Mouse (Mus musculus) layer of hippocampus, adult 9-11 months (tissue): ENCODE measurements around the gene Lrrc66.
"Not testable (repeated sequence)": the region's sequence is repeated elsewhere in the genome, so short reads cannot be mapped to it uniquely, and the experiment has no call there.

Experiments
- DNase-seq: peaks from one replicate; pipeline ENCODE4 v3.0.0; 2022

Gene Lrrc66

GRCm38 (mm10) chr5:73611071-73611470 lies 21.3 kb downstream of the Lrrc66 start:
- DNase-seq: no peak

GRCm38 (mm10) chr5:73604964-73605363 lies 27.4 kb downstream of the Lrrc66 start:
- DNase-seq: peak; percentile 13

- DNase-seq: no peak
These were observed 27.8 kb downstream of the Lrrc66 start for GRCm38 (mm10) chr5:73604542-73604941.

GRCm38 (mm10) chr5:73602865-73603264 lies 29.5 kb downstream of the Lrrc66 start:
- DNase-seq: no peak

- DNase-seq: peak; percentile 51
These were observed 31.0 kb downstream of the Lrrc66 start for GRCm38 (mm10) chr5:73601361-73601763.

GRCm38 (mm10) chr5:73599991-73600390 lies 32.3 kb downstream of the Lrrc66 start:
- no peak for DNase-seq

- DNase-seq: no peak
These were observed 33.2 kb downstream of the Lrrc66 start for GRCm38 (mm10) chr5:73598943-73599695.

GRCm38 (mm10) chr5:73587119-73587518 lies 45.2 kb downstream of the Lrrc66 start:
- no peak for DNase-seq

- no peak for DNase-seq
These were observed 45.7 kb downstream of the Lrrc66 start for GRCm38 (mm10) chr5:73586597-73586996.

- DNase-seq: peak; percentile 45
These were observed 46.9 kb downstream of the Lrrc66 start for GRCm38 (mm10) chr5:73585212-73586115.

- DNase-seq: not testable (repeated sequence)
These were observed 48.3 kb downstream of the Lrrc66 start for GRCm38 (mm10) chr5:73584011-73584410.

GRCm38 (mm10) chr5:73578131-73578530 lies 54.2 kb downstream of the Lrrc66 start:
- no peak for DNase-seq

GRCm38 (mm10) chr5:73576708-73577107 lies 55.6 kb downstream of the Lrrc66 start:
- DNase-seq: peak; percentile 60

GRCm38 (mm10) chr5:73574616-73575015 lies 57.7 kb downstream of the Lrrc66 start:
- DNase-seq: no peak

- no peak for DNase-seq
These were observed 58.5 kb downstream of the Lrrc66 start for GRCm38 (mm10) chr5:73573789-73574188.

GRCm38 (mm10) chr5:73572846-73573245 lies 59.5 kb downstream of the Lrrc66 start:
- no peak for DNase-seq

GRCm38 (mm10) chr5:73571395-73572156 lies 60.8 kb downstream of the Lrrc66 start:
- no peak for DNase-seq

GRCm38 (mm10) chr5:73569181-73569580 lies 63.1 kb downstream of the Lrrc66 start:
- no peak for DNase-seq

- DNase-seq: no peak
These were observed 65.4 kb downstream of the Lrrc66 start for GRCm38 (mm10) chr5:73566892-73567291.

- no peak for DNase-seq
These were observed 66.2 kb downstream of the Lrrc66 start for GRCm38 (mm10) chr5:73566119-73566518.

- DNase-seq: no peak
These were observed 68.3 kb downstream of the Lrrc66 start for GRCm38 (mm10) chr5:73564038-73564437.

- no peak for DNase-seq
These were observed 73.6 kb downstream of the Lrrc66 start for GRCm38 (mm10) chr5:73558756-73559155.
